Mouse (Mus musculus): ENCODE data around the gene Arid3b.
A peak's percentile ranks its signal among the peaks of the same experiment; 100 is the strongest.

Arid3b gene

GRCm38 (mm10) chr9:57748137-57748536 is 88.5 kb downstream of the Arid3b start:
- no peak for DNase-seq (ENCODE audit: low read depth, low spot score)

- DNase-seq (ENCODE audit: low read depth, low spot score): no peak
Measured at GRCm38 (mm10) chr9:57747067-57747466, 89.5 kb downstream of the Arid3b start.

- peak; percentile 47 for DNase-seq (ENCODE audit: low read depth, low spot score)
Measured at GRCm38 (mm10) chr9:57744462-57745091, 92.0 kb downstream of the Arid3b start.
